29 mouse cellular contexts compared by ENCODE assay signal in the genomic region with DNA sequence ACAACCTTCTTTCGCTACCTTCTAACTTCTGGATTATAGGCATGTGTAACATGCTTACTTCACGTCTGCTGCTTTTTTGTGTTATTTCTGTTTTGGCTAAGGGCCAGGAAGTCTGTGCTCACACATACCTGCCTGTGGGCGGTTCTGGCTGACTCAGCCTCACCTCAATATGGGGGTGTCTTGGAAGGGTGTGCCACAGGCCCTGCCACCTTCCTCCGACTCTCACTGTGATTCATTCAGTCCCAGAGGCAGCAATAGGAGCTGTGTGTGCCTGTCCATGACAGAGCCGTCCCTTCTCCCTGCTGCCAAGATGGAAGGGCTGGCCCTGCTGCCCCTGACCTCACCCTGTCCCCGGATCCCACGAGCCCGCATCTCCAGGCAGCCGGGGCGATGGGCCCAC. TPM values are rescaled to one million over a fixed set of nuclear protein-coding genes. Genes with fewer than 3 reads are reported as not detected.
DNase-seq lines count a peak whose midpoint lies in the region; ATAC-seq and TF ChIP-seq lines count a peak whose summit lies in the region.
"Had no signal": no experiment of that assay in that cellular context is flagged by ENCODE, and none has a peak within 500 bp of the region (broad histone marks: within the 10 kb centered on the region; RNA-seq: fewer than 3 reads in every experiment).

Arhgap40 (plus strand) TSS at position 269 of the 400 bp plus-strand sequence.

- no peak within 1 kb of the TSS for H3K4me2 ChIP-seq in midbrain, embryonic 11.5 days
- no peak within 1 kb of the TSS for H3K4me2 ChIP-seq in midbrain, postnatal 0 days (ENCODE audit: low read depth, low read length, poor library complexity, severe bottlenecking)
- H3K4me2 ChIP-seq in embryonic facial prominence, embryonic 15.5 days (replicated peaks): no peak within 1 kb of the TSS
- no peak within 1 kb of the TSS for H3K4me2 ChIP-seq in hindbrain, embryonic 14.5 days (replicated peaks)
- H3K4me2 ChIP-seq: heart, embryonic 11.5 days; liver, embryonic 13.5 days; lung, embryonic 14.5 days; midbrain, embryonic 12.5 days had no signal

- WGBS in midbrain, embryonic 11.5 days: 91% methylated on average over 10 of the region's 10 CpGs
- 90% methylated on average over 10 of the region's 10 CpGs for WGBS in midbrain, postnatal 0 days
- 63% methylated on average over 10 of the region's 10 CpGs for WGBS in embryonic facial prominence, embryonic 15.5 days
- 90% methylated on average over 10 of the region's 10 CpGs for WGBS in hindbrain, embryonic 14.5 days

- H3K36me3 ChIP-seq in midbrain, embryonic 11.5 days (ENCODE audit: control insufficient read depth, insufficient read depth, low read length): no peaks in the 10 kb centered on the region
- H3K36me3 ChIP-seq in midbrain, postnatal 0 days (ENCODE audit: insufficient read depth, low read length): no peaks in the 10 kb centered on the region
- no peaks in the 10 kb centered on the region for H3K36me3 ChIP-seq in embryonic facial prominence, embryonic 15.5 days
- H3K36me3 ChIP-seq in hindbrain, embryonic 14.5 days (replicated peaks; ENCODE audit: control insufficient read depth, insufficient read depth): no peaks in the 10 kb centered on the region
- H3K36me3 ChIP-seq: liver, embryonic 13.5 days; midbrain, embryonic 12.5 days had no signal

- H3K4me3 ChIP-seq in midbrain, embryonic 11.5 days (ENCODE audit: low read depth, low read length): no peak within 1 kb of the TSS
- H3K4me3 ChIP-seq in midbrain, postnatal 0 days (ENCODE audit: low read depth, low read length): no peak within 1 kb of the TSS
- H3K4me3 ChIP-seq in embryonic facial prominence, embryonic 15.5 days (replicated peaks): no peak within 1 kb of the TSS
- H3K4me3 ChIP-seq in hindbrain, embryonic 14.5 days (replicated peaks; ENCODE audit: low read length): no peak within 1 kb of the TSS
- H3K4me3 ChIP-seq: erythroblast, embryonic 14.5 days; left cerebral cortex, adult 2 months; liver, embryonic 13.5 days; midbrain, embryonic 12.5 days had no signal

- peak; percentile 86 for DNase-seq in heart, adult 11 months
- DNase-seq in heart, adult 18-20 months: no peak
- peak; percentile 14 for DNase-seq in midbrain, embryonic 11.5 days (ENCODE audit: low spot score, missing footprints)
- DNase-seq in midbrain, postnatal 0 days (ENCODE audit: low spot score): no peak
- peak; percentile 65 for DNase-seq in urinary bladder, postnatal 14 days (ENCODE audit: low spot score)
- DNase-seq in hindbrain, embryonic 14.5 days (ENCODE audit: low spot score): no peak
- DNase-seq: adrenal gland, postnatal 25 days; cerebellum, adult 11-12 months; cerebellum, postnatal 10 days; kidney, adult 11 months; liver, embryonic 13.5 days; lung, embryonic 14.5 days; right cerebral cortex, postnatal 14 days had no signal

- no peaks in the 10 kb centered on the region for H3K27me3 ChIP-seq in midbrain, embryonic 11.5 days (ENCODE audit: control insufficient read depth, insufficient read depth, low read length)
- no peaks in the 10 kb centered on the region for H3K27me3 ChIP-seq in midbrain, postnatal 0 days (ENCODE audit: insufficient read depth, low read length)
- H3K27me3 ChIP-seq in embryonic facial prominence, embryonic 15.5 days: no peaks in the 10 kb centered on the region
- no peaks in the 10 kb centered on the region for H3K27me3 ChIP-seq in hindbrain, embryonic 14.5 days (ENCODE audit: control insufficient read depth, insufficient read depth, low read length)
- H3K27me3 ChIP-seq: liver, embryonic 13.5 days; midbrain, embryonic 12.5 days had no signal

- TF ChIP-seq CTCF in midbrain, postnatal 0 days (IDR thresholded peaks at IDR 0.05): no peak

- ATAC-seq in midbrain, embryonic 11.5 days (ENCODE audit: low FRiP score): no peak
- no peak for ATAC-seq in midbrain, postnatal 0 days (ENCODE audit: low FRiP score)
- ATAC-seq in embryonic facial prominence, embryonic 15.5 days (ENCODE audit: insufficient number of reproducible peaks, low FRiP score, low TSS enrichment, low read depth): no peak
- ATAC-seq in hindbrain, embryonic 14.5 days (ENCODE audit: low FRiP score): no peak
- ATAC-seq: CD4-positive, CD25-positive, alpha-beta regulatory T cell, adult 4 months; forebrain, embryonic 14.5 days; hindbrain, postnatal 0 days had no signal

- no peaks in the 10 kb centered on the region for H3K9me3 ChIP-seq in midbrain, embryonic 11.5 days (ENCODE audit: control insufficient read depth, low read length)
- H3K9me3 ChIP-seq in midbrain, postnatal 0 days (ENCODE audit: low read length): no peaks in the 10 kb centered on the region
- H3K9me3 ChIP-seq in embryonic facial prominence, embryonic 15.5 days (replicated peaks): no peaks in the 10 kb centered on the region
- no peaks in the 10 kb centered on the region for H3K9me3 ChIP-seq in hindbrain, embryonic 14.5 days (ENCODE audit: control insufficient read depth, low read length)
- H3K9me3 ChIP-seq: liver, embryonic 13.5 days; midbrain, embryonic 12.5 days had no signal

- no peak within 1 kb of the TSS for H3K9ac ChIP-seq in midbrain, embryonic 11.5 days (ENCODE audit: low read length)
- no peak within 1 kb of the TSS for H3K9ac ChIP-seq in midbrain, postnatal 0 days (replicated peaks; ENCODE audit: low read length, poor library complexity, severe bottlenecking)
- no peak within 1 kb of the TSS for H3K9ac ChIP-seq in embryonic facial prominence, embryonic 15.5 days
- no peak within 1 kb of the TSS for H3K9ac ChIP-seq in hindbrain, embryonic 14.5 days
- H3K9ac ChIP-seq: liver, embryonic 13.5 days; lung, embryonic 14.5 days; midbrain, embryonic 12.5 days had no signal

- H3K27ac ChIP-seq in midbrain, embryonic 11.5 days (ENCODE audit: low read depth, low read length): no peak within 1 kb of the TSS
- H3K27ac ChIP-seq in midbrain, postnatal 0 days (ENCODE audit: low read depth, low read length): no peak within 1 kb of the TSS
- H3K27ac ChIP-seq in embryonic facial prominence, embryonic 15.5 days (replicated peaks): peak within 1 kb of the TSS; percentile 58; the same call in 1 of the 2 replicates
- H3K27ac ChIP-seq in hindbrain, embryonic 14.5 days: no peak within 1 kb of the TSS
- H3K27ac ChIP-seq: hindbrain, postnatal 0 days; left cerebral cortex, adult 2 months; liver, embryonic 13.5 days; midbrain, embryonic 12.5 days had no signal

- no peaks in the 10 kb centered on the region for H3K4me1 ChIP-seq in midbrain, embryonic 11.5 days (ENCODE audit: control insufficient read depth, insufficient read depth, low read length)
- no peaks in the 10 kb centered on the region for H3K4me1 ChIP-seq in midbrain, postnatal 0 days (ENCODE audit: insufficient read depth, low read length)
- H3K4me1 ChIP-seq in embryonic facial prominence, embryonic 15.5 days: peaks cover 4% of the 10 kb centered on the region; the same call in 1 of the 2 replicates
- no peaks in the 10 kb centered on the region for H3K4me1 ChIP-seq in hindbrain, embryonic 14.5 days (replicated peaks; ENCODE audit: control insufficient read depth, insufficient read depth, low read length)
- H3K4me1 ChIP-seq: liver, embryonic 13.5 days; midbrain, embryonic 12.5 days had no signal

RNA-seq across cellular contexts. Expression of gene Arhgap40, which starts in this region (rescaled TPM):
- not detected for total RNA-seq in heart, adult 18-20 months (2021)
- 0.30 and 0.40 TPM in 2 replicates for polyA plus RNA-seq in midbrain, embryonic 11.5 days (2014; fragmentation: Nextera tagmentation; extraction: Ambion mirVana)
- total RNA-seq in midbrain, postnatal 0 days (2014; rRNA removed): 0.55 and 0.90 TPM in 2 replicates
- 0.65 and 1.4 TPM in 2 replicates for polyA plus RNA-seq in midbrain, postnatal 0 days (2015; fragmentation: Nextera tagmentation; extraction: Ambion mirVana)
- 4.9 and 5.9 TPM in 2 replicates for polyA plus RNA-seq in embryonic facial prominence, embryonic 15.5 days (2015; fragmentation: Nextera tagmentation; extraction: Ambion mirVana)
- polyA plus RNA-seq in hindbrain, embryonic 14.5 days (2014; fragmentation: Nextera tagmentation; extraction: Ambion mirVana): 1.5 TPM in 2 replicates
- total RNA-seq: adrenal gland, postnatal 25 days; gastrocnemius, adult 8-10 months; hematopoietic stem cell, adult 5-6 weeks; left cerebral cortex, postnatal 36 days; megakaryocyte progenitor cell, adult 5-6 weeks; monocyte, adult 5-6 weeks had no signal
- polyA plus RNA-seq: CD4-positive, CD25-positive, alpha-beta regulatory T cell, adult 4 months; erythroblast, embryonic 14.5 days; heart, embryonic 11.5 days; heart, postnatal 0 days; large intestine, adult 2 months; liver, embryonic 13.5 days; lung, embryonic 14.5 days; spleen, adult 2 months had no signal

Comparison
In these comparisons a context has a peak if more than half of its experiments do, and no peak if none do; other contexts are left out.
1. DNase-seq: peak in heart, adult 11 months (single experiment) and urinary bladder, postnatal 14 days (single experiment); none in heart, adult 18-20 months (0 of 2), midbrain, postnatal 0 days (single experiment) and hindbrain, embryonic 14.5 days (single experiment).
2. Peak in DNase-seq in midbrain, embryonic 11.5 days; RNA of the gene not detected or under 1 TPM.